Mouse (Mus musculus) lung, embryonic 14.5 days (tissue): Measurements from ENCODE around the gene Hira. TPM values are rescaled to one million over a fixed set of nuclear protein-coding genes. Genes with fewer than 3 reads are reported as not detected.

Experiments
- ATAC-seq: fragments of 200-750 bp; cut with Nextera tagmentation; 2 replicates; pipeline ENCODE4 v1.8.0; 2017; ENCODE audit warnings: mild to moderate bottlenecking, moderate TSS enrichment, moderate library complexity; ENCODE audit not compliant: insufficient read depth
- DNase-seq: peaks from one replicate; pipeline ENCODE4 v3.0.0-alpha.2; 2015
- H3K27ac ChIP-seq: fragments of 300-500 bp; sonication (generic); 2 replicates; pipeline ENCODE4 v1.5.1; 2014; ENCODE audit warnings: low read depth, mild to moderate bottlenecking, moderate library complexity
- H3K27me3 ChIP-seq: fragments of 300-500 bp; sonication (generic); 2 replicates; pipeline ENCODE4 v1.6.1; 2014; ENCODE audit warnings: low read length, control low read depth; ENCODE audit not compliant: insufficient read depth
- H3K36me3 ChIP-seq: fragments of 300-500 bp; sonication (generic); 2 replicates; pipeline ENCODE4 v1.6.1; 2014; ENCODE audit warnings: control low read depth; ENCODE audit not compliant: insufficient read depth
- H3K4me1 ChIP-seq: fragments of 300-500 bp; sonication (generic); 2 replicates; pipeline ENCODE4 v1.6.1; 2014; ENCODE audit warnings: antibody characterized with exemption, control low read depth; ENCODE audit not compliant: insufficient read depth
- H3K4me2 ChIP-seq: fragments of 300-500 bp; sonication (generic); 2 replicates; pipeline ENCODE4 v1.6.1; 2014; ENCODE audit warnings: mild to moderate bottlenecking
- H3K4me3 ChIP-seq: fragments of 300-500 bp; sonication (generic); 2 replicates; pipeline ENCODE4 v1.5.1; 2014; ENCODE audit warnings: low read depth, low read length
- H3K9ac ChIP-seq: fragments of 300-500 bp; sonication (generic); 2 replicates; pipeline ENCODE4 v1.6.1; 2014
- H3K9me3 ChIP-seq: fragments of 300-500 bp; sonication (generic); 2 replicates; pipeline ENCODE4 v1.6.1; 2016; ENCODE audit warnings: low read depth, low read length, control low read depth
- CTCF ChIP-seq: IDR thresholded peaks from 2 replicates; pipeline ENCODE4 v1.5.1; 2016; ENCODE audit warnings: antibody characterized with exemption, low read depth
- WGBS: fragments of 180-500 bp; shearing (Covaris S2); extraction: QIAGEN DNeasy Blood & Tissue Kit; methylation state at CpG from one replicate; pipeline ENCODE4 v1.1.7; 2014; 5-methylcytosine and 5-hydroxymethylcytosine counted together
- polyA plus RNA-seq: library from polyadenylated mRNA; unstranded; fragments of >200 nt; fragmentation: Nextera tagmentation; extraction: Ambion mirVana; gene quantifications from 2 replicates; pipeline ENCODE4 v1.2.1, GENCODE M21; 2014

Hira gene
- polyA plus RNA-seq, 1 experiment from 2014 or later, result 16.4 TPM

DNA sequence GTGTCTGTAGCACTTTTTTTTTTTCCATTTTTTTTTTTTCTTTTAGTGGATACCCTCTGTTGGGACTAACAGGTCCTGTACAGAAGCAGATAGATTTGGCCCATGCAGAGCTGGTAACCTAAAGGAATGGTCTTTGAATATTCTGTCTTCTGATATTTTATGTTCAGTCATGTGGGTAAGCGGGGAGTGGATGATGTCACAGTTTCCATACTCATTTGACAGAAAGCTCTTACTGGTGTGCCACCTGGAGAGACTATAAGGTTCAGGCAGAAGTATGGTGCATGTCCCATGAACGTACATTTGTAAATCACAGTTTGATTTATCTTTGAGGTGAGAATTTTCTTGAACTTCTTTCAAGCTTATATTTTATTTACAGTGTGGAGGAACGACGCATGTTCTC is 39.2 kb downstream of the Hira start:
- 91% methylated on average over 4 of the region's 4 CpGs for WGBS
- no peaks in the 10 kb centered on the region for H3K9me3 ChIP-seq
- no peak for TF ChIP-seq CTCF
- no peaks in the 10 kb centered on the region for H3K4me1 ChIP-seq
- no peak for DNase-seq
- no peak overlapping the region for H3K4me2 ChIP-seq
- H3K4me3 ChIP-seq, result no peak overlapping the region
- ATAC-seq, result no peak
- no peak overlapping the region for H3K9ac ChIP-seq
- H3K27me3 ChIP-seq, result no peaks in the 10 kb centered on the region
- no peak overlapping the region for H3K27ac ChIP-seq
- peaks cover 66% of the 10 kb centered on the region for H3K36me3 ChIP-seq

GRCm38 (mm10) chr16:18921771-18922170 is 44.9 kb downstream of the Hira start:
- ATAC-seq (no peak), DNase-seq (no peak)
- Histone ChIP-seq H3K4me2 (no peak overlapping the region), H3K9me3 (no peaks in the 10 kb centered on the region), H3K9ac (no peak overlapping the region), H3K36me3 (peaks cover 88% of the 10 kb centered on the region), H3K27me3 (no peaks in the 10 kb centered on the region), H3K4me1 (no peaks in the 10 kb centered on the region), H3K27ac (no peak overlapping the region), H3K4me3 (no peak overlapping the region)
- no peak for TF ChIP-seq CTCF
- 91% methylated on average over 2 of the region's 2 CpGs for WGBS

DNA sequence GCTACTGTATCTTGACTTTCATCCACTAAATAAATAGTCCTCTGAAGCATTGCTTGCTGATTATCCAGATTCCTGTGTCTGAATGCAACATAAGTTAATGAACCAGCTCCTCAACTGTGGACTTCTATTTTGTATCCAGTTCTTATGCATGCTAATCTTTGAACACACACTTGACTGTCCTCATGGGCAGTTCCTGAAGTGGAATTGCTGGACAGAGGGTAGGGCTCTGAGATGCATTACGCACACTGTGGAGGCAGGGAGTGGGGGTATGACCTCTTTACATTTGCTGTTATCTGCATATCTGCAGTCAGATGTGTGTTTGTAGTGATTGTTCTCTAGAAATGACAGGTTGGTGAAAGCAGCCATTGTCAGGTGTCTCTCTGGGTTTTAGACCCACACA is 51.1 kb downstream of the Hira start:
- Histone ChIP-seq H3K9ac (no peak overlapping the region), H3K4me1 (no peaks in the 10 kb centered on the region), H3K4me3 (no peak overlapping the region), H3K36me3 (peaks cover 80% of the 10 kb centered on the region), H3K27ac (no peak overlapping the region), H3K4me2 (no peak overlapping the region), H3K9me3 (no peaks in the 10 kb centered on the region), H3K27me3 (no peaks in the 10 kb centered on the region)
- WGBS, result 97% methylated on average over 1 of the region's 1 CpGs
- DNase-seq (no peak), ATAC-seq (no peak)
- TF ChIP-seq CTCF, result no peak

DNA sequence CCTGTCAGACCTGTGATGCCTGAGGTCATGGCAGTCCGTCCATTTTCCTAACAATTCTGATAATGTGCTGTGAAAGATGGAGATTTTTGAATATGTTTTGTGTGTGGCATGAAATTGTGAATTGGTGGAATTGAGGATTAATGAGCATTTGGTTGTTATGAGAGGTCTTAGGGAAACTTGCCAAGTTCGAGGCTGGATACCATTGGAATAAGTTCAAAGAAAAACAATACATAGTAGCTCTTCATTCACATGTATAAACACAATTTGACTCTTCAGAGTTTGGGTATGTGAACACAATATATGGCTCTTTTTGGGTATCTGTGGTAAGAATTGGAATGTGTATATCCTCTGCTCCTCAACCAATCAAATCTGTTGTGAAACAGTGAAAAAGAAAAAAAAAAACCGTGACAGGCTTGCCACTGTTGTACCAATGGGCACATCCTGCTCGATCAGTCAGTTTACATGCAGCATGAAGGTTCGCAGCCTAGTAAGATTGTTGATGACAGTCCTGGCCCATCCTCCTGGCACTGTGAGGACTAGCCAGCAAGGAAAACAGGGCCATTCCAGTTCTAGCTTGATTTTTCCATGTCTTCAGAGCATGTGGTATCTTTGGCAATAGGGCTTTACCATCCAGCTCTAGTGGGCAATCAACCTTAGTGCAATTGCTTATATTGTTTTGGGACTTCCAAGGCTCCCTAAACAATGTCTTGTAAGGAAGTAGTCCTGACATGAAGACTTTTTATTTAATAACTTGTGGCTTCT is 61.7 kb downstream of the Hira start:
- Histone ChIP-seq H3K27me3 (no peaks in the 10 kb centered on the region), H3K9ac (no peak overlapping the region), H3K27ac (no peak overlapping the region), H3K36me3 (peaks cover 54% of the 10 kb centered on the region), H3K4me2 (no peak overlapping the region), H3K9me3 (no peaks in the 10 kb centered on the region), H3K4me3 (no peak overlapping the region), H3K4me1 (no peaks in the 10 kb centered on the region)
- WGBS, result 65% methylated on average over 5 of the region's 5 CpGs
- DNase-seq, result peak; percentile 52
- TF ChIP-seq CTCF, result no peak
- 0 out of 2 replicates have a peak, but pooled peaks have one; percentile 14 for ATAC-seq

DNA sequence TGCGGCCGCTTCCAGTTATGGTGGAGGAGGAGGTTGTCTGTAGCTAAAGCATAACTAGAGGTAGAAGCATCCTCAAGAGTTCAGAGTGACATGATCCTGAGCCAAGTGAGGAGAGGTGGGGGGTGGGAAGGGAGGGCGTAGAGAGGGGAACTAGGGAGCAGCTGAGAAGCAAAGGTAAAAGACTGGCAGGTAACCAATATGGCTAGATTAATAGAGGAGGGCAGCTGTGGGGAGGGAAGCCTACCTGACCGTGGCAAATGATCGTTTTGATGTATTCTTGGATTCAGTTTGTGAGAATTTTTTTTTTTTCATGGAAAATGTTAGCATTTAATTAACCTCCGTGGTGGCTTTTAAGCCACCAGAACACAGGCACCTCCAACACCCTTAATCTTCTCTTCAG is 67.1 kb downstream of the Hira start:
- WGBS, result 93% methylated on average over 6 of the region's 6 CpGs
- peaks cover 54% of the 10 kb centered on the region for H3K36me3 ChIP-seq
- DNase-seq, result no peak

GRCm38 (mm10) chr16:18948941-18949340 is 72.1 kb downstream of the Hira start:
- no peak overlapping the region for H3K9ac ChIP-seq
- no peak overlapping the region for H3K4me2 ChIP-seq
- H3K4me3 ChIP-seq, result no peak overlapping the region
- no peak overlapping the region for H3K27ac ChIP-seq
- H3K4me1 ChIP-seq, result no peaks in the 10 kb centered on the region
- H3K27me3 ChIP-seq, result no peaks in the 10 kb centered on the region
- ATAC-seq (no peak), DNase-seq (no peak)
- H3K36me3 ChIP-seq, result peaks cover 82% of the 10 kb centered on the region
- no peak for TF ChIP-seq CTCF
- 93% methylated on average over 9 of the region's 9 CpGs for WGBS
- H3K9me3 ChIP-seq, result no peaks in the 10 kb centered on the region

More for the DNA sequence above, 67.1 kb downstream of the Hira start:
- Histone ChIP-seq H3K9ac (no peak overlapping the region), H3K4me2 (no peak overlapping the region), H3K4me1 (no peaks in the 10 kb centered on the region), H3K9me3 (no peaks in the 10 kb centered on the region), H3K4me3 (no peak overlapping the region), H3K27ac (no peak overlapping the region), H3K27me3 (no peaks in the 10 kb centered on the region)
- no peak for TF ChIP-seq CTCF
- ATAC-seq, result no peak

DNA sequence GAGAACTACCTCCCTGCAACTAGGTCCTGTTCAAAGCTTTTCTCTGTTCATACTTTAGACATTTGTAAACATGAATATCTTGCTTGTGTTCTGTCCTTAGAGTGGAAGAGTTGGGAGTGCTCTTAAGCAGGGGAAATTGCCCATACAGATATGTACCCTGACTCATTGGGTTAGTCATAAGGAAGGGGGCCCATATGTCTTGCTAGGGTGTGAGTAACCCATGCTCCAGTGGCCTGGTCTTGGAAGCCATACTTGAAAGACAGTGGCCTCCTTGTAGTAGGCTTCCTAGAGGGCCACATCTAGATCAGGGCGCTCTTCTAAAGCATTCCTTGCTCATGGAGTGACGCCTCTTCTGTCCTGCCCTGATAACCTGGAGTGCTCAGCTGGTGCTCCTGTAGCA is 73.5 kb downstream of the Hira start:
- Histone ChIP-seq H3K4me2 (no peak overlapping the region), H3K27ac (no peak overlapping the region), H3K4me3 (no peak overlapping the region), H3K9me3 (no peaks in the 10 kb centered on the region), H3K4me1 (no peaks in the 10 kb centered on the region), H3K27me3 (no peaks in the 10 kb centered on the region), H3K36me3 (peaks cover 91% of the 10 kb centered on the region), H3K9ac (no peak overlapping the region)
- TF ChIP-seq CTCF, result no peak
- ATAC-seq, result no peak
- no peak for DNase-seq
- WGBS, result 83% methylated on average over 2 of the region's 2 CpGs
